Mouse (Mus musculus) kidney, embryonic 14.5 days (tissue): Measurements from ENCODE around the gene Basp1. TPM values are rescaled to one million over a fixed set of nuclear protein-coding genes. Genes with fewer than 3 reads are reported as not detected.
A peak's percentile ranks its signal among the peaks of the same experiment; 100 is the strongest.

Experiments
- ATAC-seq: fragments of 200-750 bp; cut with Nextera tagmentation; 2 replicates; pipeline ENCODE4 v1.8.0; 2017; ENCODE audit warnings: moderate number of reproducible peaks, mild to moderate bottlenecking, moderate TSS enrichment, moderate library complexity; ENCODE audit not compliant: low FRiP score, low TSS enrichment
- H3K27ac ChIP-seq: fragments of 300-500 bp; sonication (generic); 2 replicates; pipeline ENCODE4 v1.5.1; 2014; ENCODE audit warnings: low read depth, mild to moderate bottlenecking, low read length, moderate library complexity, mixed read lengths
- H3K27me3 ChIP-seq: fragments of 300-500 bp; sonication (generic); 2 replicates; pipeline ENCODE4 v1.6.1; 2014; ENCODE audit warnings: mild to moderate bottlenecking, low read length; ENCODE audit not compliant: control insufficient read depth, insufficient read depth
- H3K36me3 ChIP-seq: fragments of 300-500 bp; sonication (generic); 2 replicates; pipeline ENCODE4 v1.6.1; 2014; ENCODE audit warnings: low read length, mixed read lengths; ENCODE audit not compliant: control insufficient read depth, insufficient read depth
- H3K4me1 ChIP-seq: fragments of 300-500 bp; sonication (generic); 2 replicates; pipeline ENCODE4 v1.6.1; 2014; ENCODE audit warnings: low read length, mixed read lengths; ENCODE audit not compliant: control insufficient read depth, insufficient read depth
- H3K4me2 ChIP-seq: fragments of 300-500 bp; sonication (generic); replicated peaks from 2 replicates; pipeline ENCODE4 v1.6.1; 2014; ENCODE audit warnings: low read depth, mild to moderate bottlenecking, low read length
- H3K4me3 ChIP-seq: fragments of 300-500 bp; sonication (generic); 2 replicates; pipeline ENCODE4 v1.5.1; 2014; ENCODE audit warnings: mild to moderate bottlenecking, low read length
- H3K9ac ChIP-seq: fragments of 300-500 bp; sonication (generic); 2 replicates; pipeline ENCODE4 v1.6.1; 2014; ENCODE audit warnings: low read depth, mild to moderate bottlenecking, low read length, moderate library complexity
- H3K9me3 ChIP-seq: fragments of 300-500 bp; sonication (generic); 2 replicates; pipeline ENCODE4 v1.6.1; 2016; ENCODE audit warnings: low read length; ENCODE audit not compliant: control insufficient read depth
- WGBS: fragments of 180-500 bp; shearing (Covaris S2); extraction: QIAGEN DNeasy Blood & Tissue Kit; methylation state at CpG from one replicate; pipeline ENCODE4 v1.1.7; 2014; 5-methylcytosine and 5-hydroxymethylcytosine counted together
- polyA plus RNA-seq: library from polyadenylated mRNA; unstranded; fragments of >200 nt; fragmentation: Nextera tagmentation; extraction: Ambion mirVana; gene quantifications from 2 replicates; pipeline ENCODE4 v1.2.1, GENCODE M21; 2014

Basp1 gene
- polyA plus RNA-seq, 1 experiment from 2014 or later: 23.4 TPM

- peaks cover 30% of the 10 kb centered on the region for H3K4me1 ChIP-seq
- ATAC-seq: peak; percentile 9; the same call in 1 of the 2 replicates
- no peak overlapping the region for H3K9ac ChIP-seq
- no peaks in the 10 kb centered on the region for H3K27me3 ChIP-seq
- no peaks in the 10 kb centered on the region for H3K9me3 ChIP-seq
- no peak overlapping the region for H3K27ac ChIP-seq
- peak overlapping the region; percentile 25; the same call in 1 of the 2 replicates for H3K4me2 ChIP-seq
- H3K4me3 ChIP-seq: no peak overlapping the region
- no peaks in the 10 kb centered on the region for H3K36me3 ChIP-seq
- 29% methylated on average over 8 of the region's 8 CpGs for WGBS
Observed at GRCm38 (mm10) chr15:25446155-25446487, 32.6 kb upstream of the Basp1 start.

- H3K4me1 ChIP-seq: peaks cover 30% of the 10 kb centered on the region
- H3K27me3 ChIP-seq: no peaks in the 10 kb centered on the region
- H3K36me3 ChIP-seq: no peaks in the 10 kb centered on the region
- H3K4me2 ChIP-seq: peak overlapping the region; percentile 25; the same call in 1 of the 2 replicates
- no peaks in the 10 kb centered on the region for H3K9me3 ChIP-seq
- peak; percentile 44; the same call in 1 of the 2 replicates for ATAC-seq
- H3K27ac ChIP-seq: no peak overlapping the region
- no peak overlapping the region for H3K9ac ChIP-seq
- WGBS: 12% methylated on average over 17 of the region's 17 CpGs
- H3K4me3 ChIP-seq: no peak overlapping the region
Observed at GRCm38 (mm10) chr15:25445361-25446154, 32.0 kb upstream of the Basp1 start.

GRCm38 (mm10) chr15:25444208-25444607 is 30.6 kb upstream of the Basp1 start:
- Histone ChIP-seq H3K9me3 (no peaks in the 10 kb centered on the region), H3K36me3 (no peaks in the 10 kb centered on the region), H3K4me2 (no peak overlapping the region), H3K4me3 (no peak overlapping the region), H3K9ac (no peak overlapping the region), H3K27ac (no peak overlapping the region), H3K4me1 (peaks cover 30% of the 10 kb centered on the region), H3K27me3 (no peaks in the 10 kb centered on the region)
- WGBS: 58% methylated on average over 10 of the region's 10 CpGs
- ATAC-seq: no peak

GRCm38 (mm10) chr15:25443140-25443790 is 29.7 kb upstream of the Basp1 start:
- WGBS: 51% methylated on average over 8 of the region's 8 CpGs
- ATAC-seq: peak; percentile 63

GRCm38 (mm10) chr15:25441868-25442185 is 28.3 kb upstream of the Basp1 start:
- no peak overlapping the region for H3K4me2 ChIP-seq
- WGBS: 72% methylated on average over 9 of the region's 9 CpGs
- H3K9me3 ChIP-seq: no peaks in the 10 kb centered on the region
- H3K27ac ChIP-seq: no peak overlapping the region
- no peak overlapping the region for H3K9ac ChIP-seq
- no peaks in the 10 kb centered on the region for H3K36me3 ChIP-seq
- no peak overlapping the region for H3K4me3 ChIP-seq
- ATAC-seq: no peak
- peaks cover 28% of the 10 kb centered on the region for H3K4me1 ChIP-seq
- H3K27me3 ChIP-seq: no peaks in the 10 kb centered on the region

More at GRCm38 (mm10) chr15:25443140-25443790, 29.7 kb upstream of the Basp1 start:
- Histone ChIP-seq H3K9ac (0 out of 2 replicates have a peak overlapping the region, but pooled peaks have one; percentile 12), H3K4me3 (no peak overlapping the region), H3K27ac (no peak overlapping the region), H3K4me2 (no peak overlapping the region), H3K4me1 (peaks cover 28% of the 10 kb centered on the region), H3K9me3 (no peaks in the 10 kb centered on the region), H3K36me3 (no peaks in the 10 kb centered on the region), H3K27me3 (no peaks in the 10 kb centered on the region)

- Histone ChIP-seq H3K27ac (no peak overlapping the region), H3K4me2 (peak overlapping the region; percentile 35), H3K9me3 (no peaks in the 10 kb centered on the region), H3K4me1 (peaks cover 26% of the 10 kb centered on the region), H3K27me3 (no peaks in the 10 kb centered on the region), H3K9ac (no peak overlapping the region), H3K36me3 (no peaks in the 10 kb centered on the region), H3K4me3 (peak overlapping the region; percentile 15; the same call in 1 of the 2 replicates)
- 14% methylated on average over 24 of the region's 24 CpGs for WGBS
- ATAC-seq: no peak
Observed at GRCm38 (mm10) chr15:25440991-25441867, 27.7 kb upstream of the Basp1 start.

GRCm38 (mm10) chr15:25440317-25440716 is 26.8 kb upstream of the Basp1 start:
- WGBS: 73% methylated on average over 8 of the region's 8 CpGs
- H3K27ac ChIP-seq: no peak overlapping the region
- no peak for ATAC-seq

GRCm38 (mm10) chr15:25432341-25432740 is 18.8 kb upstream of the Basp1 start:
- WGBS: 84% methylated on average over 1 of the region's 1 CpGs

More at GRCm38 (mm10) chr15:25440317-25440716, 26.8 kb upstream of the Basp1 start:
- Histone ChIP-seq H3K4me1 (peaks cover 19% of the 10 kb centered on the region; the same call in 1 of the 2 replicates), H3K27me3 (no peaks in the 10 kb centered on the region), H3K9ac (no peak overlapping the region), H3K36me3 (no peaks in the 10 kb centered on the region), H3K9me3 (no peaks in the 10 kb centered on the region), H3K4me2 (no peak overlapping the region), H3K4me3 (no peak overlapping the region)

More at GRCm38 (mm10) chr15:25432341-25432740, 18.8 kb upstream of the Basp1 start:
- H3K27ac ChIP-seq: no peak overlapping the region
- H3K4me2 ChIP-seq: no peak overlapping the region
- no peaks in the 10 kb centered on the region for H3K4me1 ChIP-seq
- H3K27me3 ChIP-seq: no peaks in the 10 kb centered on the region
- H3K36me3 ChIP-seq: no peaks in the 10 kb centered on the region
- no peaks in the 10 kb centered on the region for H3K9me3 ChIP-seq
- H3K4me3 ChIP-seq: no peak overlapping the region
- ATAC-seq: no peak
- no peak overlapping the region for H3K9ac ChIP-seq
